8 mouse cellular contexts compared by ENCODE assay signal in genomic region chr13:21716540-21717391, GRCm38 (mm10). TPM values are rescaled to one million over a fixed set of nuclear protein-coding genes. Genes with fewer than 3 reads are reported as not detected.
DNase-seq lines count a peak whose midpoint lies in the region; ATAC-seq and TF ChIP-seq lines count a peak whose summit lies in the region.
"Not testable (repeated sequence)": the region's sequence is repeated elsewhere in the genome, so short reads cannot be mapped to it uniquely, and the experiment has no call there.

No protein-coding gene starts in this region.

- peak; percentile 60 for DNase-seq in MEL-GATA-1-ER (ENCODE audit: extremely low read depth, low read depth)
- peak; percentile 77 for DNase-seq in forelimb bud, embryonic 11.5 days (ENCODE audit: low read depth, low spot score)
- DNase-seq in left cerebral cortex, adult 2 months (ENCODE audit: extremely low spot score in 1 of 2, low spot score in 2 of 2), result not testable (repeated sequence)
- peak; percentile 51 for DNase-seq in lung, postnatal 36 days
- DNase-seq in yolk sac, embryonic 10.5 days (ENCODE audit: low spot score), result peak; percentile 77

- not testable (repeated sequence) for H3K36me3 ChIP-seq in hindbrain, embryonic 13.5 days; neural tube, embryonic 14.5 days (ENCODE audit: control insufficient read depth, insufficient read depth, low read length)

- H3K4me1 ChIP-seq in cortical plate, adult 2 months (ENCODE audit: control insufficient read depth, insufficient read depth, low read length), result not testable (repeated sequence)
- peaks cover 33% of the 10 kb centered on the region for H3K4me1 ChIP-seq in hindbrain, embryonic 13.5 days (replicated peaks)
- peaks cover 20% of the 10 kb centered on the region for H3K4me1 ChIP-seq in neural tube, embryonic 14.5 days (ENCODE audit: control insufficient read depth, insufficient read depth, low read length)

- WGBS in hindbrain, embryonic 13.5 days, result under 1% methylated on average over 13 of the region's 38 CpGs
- WGBS in neural tube, embryonic 14.5 days, result 0% methylated on average over 9 of the region's 38 CpGs

- not testable (repeated sequence) for TF ChIP-seq POLR2A in cortical plate, adult 2 months (IDR thresholded peaks at IDR 0.05; ENCODE audit: extremely low read depth, insufficient read depth, low read length)

- peak overlapping the region; percentile 71 for H3K4me2 ChIP-seq in hindbrain, embryonic 13.5 days
- peak overlapping the region; percentile 76 for H3K4me2 ChIP-seq in neural tube, embryonic 14.5 days (ENCODE audit: low read depth, low read length)

- peak; percentile 10; the same call in 1 of the 2 replicates for ATAC-seq in hindbrain, embryonic 13.5 days (ENCODE audit: low FRiP score)
- ATAC-seq in neural tube, embryonic 14.5 days (ENCODE audit: low read depth), result peak; percentile 10

- H3K9me3 ChIP-seq in hindbrain, embryonic 13.5 days; neural tube, embryonic 14.5 days (ENCODE audit: control insufficient read depth, low read length): not testable (repeated sequence)

- H3K27me3 ChIP-seq in hindbrain, embryonic 13.5 days; neural tube, embryonic 14.5 days (ENCODE audit: control insufficient read depth, insufficient read depth, low read length): not testable (repeated sequence)

- peak overlapping the region; percentile 33 for H3K4me3 ChIP-seq in cortical plate, adult 2 months (ENCODE audit: insufficient read depth, low read length)
- peak overlapping the region; percentile 45 for H3K4me3 ChIP-seq in hindbrain, embryonic 13.5 days
- peak overlapping the region; percentile 48 for H3K4me3 ChIP-seq in left cerebral cortex, adult 2 months
- H3K4me3 ChIP-seq in neural tube, embryonic 14.5 days (ENCODE audit: low read depth, low read length), result peak overlapping the region; percentile 37

- peak overlapping the region; percentile 97 for H3K27ac ChIP-seq in cortical plate, adult 2 months (ENCODE audit: insufficient read depth, low read length)
- H3K27ac ChIP-seq in hindbrain, embryonic 13.5 days, result peak overlapping the region; percentile 96
- H3K27ac ChIP-seq in left cerebral cortex, adult 2 months, result peak overlapping the region; percentile 83
- peak overlapping the region; percentile 92 for H3K27ac ChIP-seq in neural tube, embryonic 14.5 days (ENCODE audit: low read depth, low read length)

- TF ChIP-seq CTCF in cortical plate, adult 2 months (IDR thresholded peaks at IDR 0.05; ENCODE audit: extremely low read depth, insufficient read depth, low read length); left cerebral cortex, adult 2 months (IDR thresholded peaks at IDR 0.05): not testable (repeated sequence)

- peak overlapping the region; percentile 73 for H3K9ac ChIP-seq in hindbrain, embryonic 13.5 days
- peak overlapping the region; percentile 17 for H3K9ac ChIP-seq in neural tube, embryonic 14.5 days (replicated peaks; ENCODE audit: low read depth, low read length)

- intact Hi-C loops in left cerebral cortex, adult 2 months (cut with DNase I), result loop anchor here (1.0 to 10.0 kb wide), 6 partner anchors 34 to 1966 kb away; partner anchors contain the start of genes Hist1h2ac, Hist1h2an, Hist1h2bc and Hist1h2bp

RNA-seq across cellular contexts. Expression of gene Hist1h2ai, which starts 0.5 kb away (rescaled TPM):
- polyA plus RNA-seq in cortical plate, adult 2 months (2012; rRNA removed), result 1.5 and 1.7 TPM in 2 replicates
- polyA plus RNA-seq in hindbrain, embryonic 13.5 days (2015; fragmentation: Nextera tagmentation; extraction: Ambion mirVana), result 12.9 and 14.0 TPM in 2 replicates
- total RNA-seq in left cerebral cortex, adult 2 months (2021), result 10 to 100 TPM; 25.4 to 32.6 TPM
- 7.0 and 9.4 TPM in 2 replicates for polyA plus RNA-seq in neural tube, embryonic 14.5 days (2014; fragmentation: Nextera tagmentation; extraction: Ambion mirVana)

RNA-seq across cellular contexts. Expression of gene Hist1h3h, which starts 0.7 kb away (rescaled TPM):
- 0.91 and 3.1 TPM in 2 replicates for polyA plus RNA-seq in cortical plate, adult 2 months (2012; rRNA removed)
- polyA plus RNA-seq in hindbrain, embryonic 13.5 days (2015; fragmentation: Nextera tagmentation; extraction: Ambion mirVana), result 5.9 and 6.4 TPM in 2 replicates
- 10 to 100 TPM; 54.6 to 74.2 TPM for total RNA-seq in left cerebral cortex, adult 2 months (2021)
- polyA plus RNA-seq in neural tube, embryonic 14.5 days (2014; fragmentation: Nextera tagmentation; extraction: Ambion mirVana), result 0.79 and 2.4 TPM in 2 replicates

RNA-seq across cellular contexts. Expression of gene Hist1h2bl, which starts 0.8 kb away (rescaled TPM):
- polyA plus RNA-seq in cortical plate, adult 2 months (2012; rRNA removed), result 1.2 TPM in 1 of 2 replicates, not detected in the other
- 1.1 and 1.9 TPM in 2 replicates for polyA plus RNA-seq in hindbrain, embryonic 13.5 days (2015; fragmentation: Nextera tagmentation; extraction: Ambion mirVana)
- 10 to 100 TPM; 23.7 to 28.5 TPM for total RNA-seq in left cerebral cortex, adult 2 months (2021)
- polyA plus RNA-seq in neural tube, embryonic 14.5 days (2014; fragmentation: Nextera tagmentation; extraction: Ambion mirVana), result 1.5 TPM in 1 of 2 replicates, not detected in the other

RNA-seq across cellular contexts. Expression of gene Hist1h2bm, which starts 5.1 kb away (rescaled TPM):
- polyA plus RNA-seq in cortical plate, adult 2 months (2012; rRNA removed), result 0.77 TPM in 1 of 2 replicates, not detected in the other
- polyA plus RNA-seq in hindbrain, embryonic 13.5 days (2015; fragmentation: Nextera tagmentation; extraction: Ambion mirVana), result 1.9 and 2.3 TPM in 2 replicates
- 1 to 10 TPM; 4.8 to 5.4 TPM for total RNA-seq in left cerebral cortex, adult 2 months (2021)
- 0.82 TPM in 1 of 2 replicates, not detected in the other for polyA plus RNA-seq in neural tube, embryonic 14.5 days (2014; fragmentation: Nextera tagmentation; extraction: Ambion mirVana)

RNA-seq across cellular contexts. Expression of gene Hist1h4j, which starts 18.1 kb away (rescaled TPM):
- polyA plus RNA-seq in cortical plate, adult 2 months (2012; rRNA removed), result 2.3 and 2.4 TPM in 2 replicates
- polyA plus RNA-seq in hindbrain, embryonic 13.5 days (2015; fragmentation: Nextera tagmentation; extraction: Ambion mirVana), result 0.39 and 0.84 TPM in 2 replicates
- total RNA-seq in left cerebral cortex, adult 2 months (2021), result 10 to 100 TPM; 13.9 to 19.4 TPM
- polyA plus RNA-seq in neural tube, embryonic 14.5 days (2014; fragmentation: Nextera tagmentation; extraction: Ambion mirVana), result 0.37 and 0.75 TPM in 2 replicates
